Mouse (Mus musculus): ENCODE results near the gene Rngtt.
"Not testable (repeated sequence)": the region's sequence is repeated elsewhere in the genome, so short reads cannot be mapped to it uniquely, and the experiment has no call there.

Gene Rngtt

DNA sequence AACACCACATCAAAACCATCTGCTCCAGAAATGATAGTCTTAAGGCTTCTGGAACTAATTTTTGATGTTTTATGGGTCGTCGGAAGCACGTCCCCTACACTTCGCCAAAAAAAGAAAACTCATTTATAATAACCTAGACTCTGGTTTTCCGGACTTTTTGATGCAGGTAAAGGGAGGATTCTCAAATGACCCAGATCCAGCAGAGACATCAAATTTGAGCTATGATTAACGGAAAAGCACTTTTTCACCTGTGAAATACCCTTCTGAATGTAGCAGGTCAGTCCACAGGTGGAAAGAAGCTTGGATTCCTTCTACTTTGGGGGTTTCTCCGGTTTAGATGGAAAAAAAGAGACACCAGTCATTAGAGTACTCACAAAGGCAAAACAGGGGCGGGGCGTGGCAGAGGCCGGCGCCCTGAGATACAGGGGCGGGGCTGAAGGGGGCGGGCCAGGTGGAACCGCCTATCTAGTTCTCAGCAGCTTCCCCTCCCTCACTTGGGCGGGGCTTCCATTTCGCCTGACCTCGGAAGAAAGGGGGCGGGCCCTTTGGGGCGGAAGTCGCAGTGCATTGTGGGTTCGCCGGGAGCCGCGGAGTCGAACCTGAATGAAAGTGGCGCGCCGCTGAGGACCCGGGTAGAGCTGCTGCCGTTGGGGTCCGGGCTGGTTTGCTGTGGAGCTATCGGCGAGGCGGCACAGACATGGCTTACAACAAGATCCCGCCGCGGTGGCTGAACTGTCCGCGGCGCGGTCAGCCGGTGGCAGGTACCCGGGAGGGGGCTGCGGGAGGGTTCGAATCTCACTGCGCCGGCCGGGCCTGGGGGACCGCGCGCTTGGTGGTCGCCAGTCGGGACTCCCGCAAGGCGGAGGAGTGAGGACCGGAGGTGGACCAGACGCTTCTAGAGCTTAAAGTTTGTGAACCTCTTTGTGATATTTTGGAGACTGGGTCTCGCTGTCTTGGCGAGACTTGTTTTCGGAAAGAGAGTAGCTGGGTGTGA, at the start of gene Rngtt:
TSS of gene Rngtt (plus strand) at position 548 of the 994 bp plus-strand sequence.
- DNase-seq (ENCODE audit: low spot score): peak; percentile 94

DNA sequence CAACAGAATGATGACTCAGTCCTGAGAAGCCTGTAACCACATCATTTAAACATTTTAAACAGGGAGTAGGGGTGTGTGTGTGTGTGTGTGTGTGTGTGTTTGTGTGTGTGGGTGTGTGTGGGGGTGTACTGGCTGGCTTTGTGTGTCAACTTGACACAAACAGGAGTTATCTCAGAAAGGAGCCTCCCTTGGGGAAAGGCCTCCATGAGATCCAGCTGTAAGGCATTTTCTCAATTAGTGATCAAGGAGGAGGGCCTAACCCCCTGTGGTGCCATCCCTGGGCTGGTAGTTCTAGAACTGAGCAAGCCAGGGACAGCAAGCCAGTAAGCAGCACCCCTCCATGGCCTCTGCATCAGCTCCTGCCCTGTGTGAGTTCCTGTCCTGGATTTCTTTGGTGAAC, 49.8 kb upstream of the Rngtt start:
- DNase-seq (ENCODE audit: low spot score): no peak

- DNase-seq (ENCODE audit: low spot score): peak; percentile 66
Measured at GRCm38 (mm10) chr4:33261311-33261753, 48.8 kb upstream of the Rngtt start.

- DNase-seq (ENCODE audit: low spot score): no peak
Measured at GRCm38 (mm10) chr4:33262897-33263296, 47.2 kb upstream of the Rngtt start.

GRCm38 (mm10) chr4:33264979-33265726, 45.0 kb upstream of the Rngtt start:
- DNase-seq (ENCODE audit: low spot score): no peak

DNA sequence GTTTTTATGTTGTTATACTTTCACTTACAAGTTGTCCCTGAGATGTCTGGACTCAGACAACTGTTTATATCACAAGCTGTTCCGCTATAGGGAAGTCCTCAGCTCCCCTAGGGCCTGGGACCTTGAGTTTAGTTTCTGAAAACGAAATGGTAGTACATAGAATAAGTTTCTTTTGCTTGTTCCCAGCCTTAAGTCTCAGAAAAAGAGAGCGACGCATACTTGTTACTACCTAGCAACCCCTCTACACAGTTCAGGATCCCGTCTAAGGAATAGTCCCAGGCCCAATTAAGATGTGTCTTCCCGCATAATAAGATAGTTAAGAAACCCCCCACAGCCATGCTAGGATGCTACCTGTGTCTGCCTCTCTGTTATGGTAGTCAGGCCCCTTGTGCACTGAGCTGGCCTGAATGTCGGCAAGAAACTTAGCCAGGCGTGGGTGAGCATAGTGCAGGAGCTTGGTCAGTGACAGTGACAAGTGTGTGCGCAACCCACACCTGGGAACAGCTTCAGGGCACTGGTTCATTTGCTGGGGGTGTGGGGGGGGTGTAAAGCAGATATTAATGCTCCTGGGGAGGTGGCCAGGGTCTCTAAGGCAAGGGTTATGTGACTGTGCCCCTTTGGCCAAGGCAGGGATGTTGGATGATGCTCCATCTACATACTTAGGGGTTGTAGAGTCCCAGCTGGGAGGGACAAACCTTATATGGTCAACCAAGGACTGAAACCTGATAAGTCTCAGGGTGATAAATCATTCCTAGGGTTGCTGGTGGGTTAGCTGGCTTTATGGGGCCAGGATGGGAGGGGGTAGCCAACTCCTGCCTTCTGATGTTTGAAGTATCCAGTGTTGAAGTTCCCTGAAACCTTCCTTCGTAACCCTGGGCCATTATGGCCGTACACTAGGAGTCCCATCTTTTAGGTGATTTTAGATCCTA, 39.5 kb upstream of the Rngtt start:
- DNase-seq (ENCODE audit: low spot score): no peak

- DNase-seq (ENCODE audit: low spot score): no peak
Measured at GRCm38 (mm10) chr4:33273437-33273836, 36.7 kb upstream of the Rngtt start.

GRCm38 (mm10) chr4:33281891-33282685, 28.0 kb upstream of the Rngtt start:
- peak; percentile 62 for DNase-seq (ENCODE audit: low spot score)

GRCm38 (mm10) chr4:33284083-33284880, 25.8 kb upstream of the Rngtt start:
- DNase-seq (ENCODE audit: low spot score): peak; percentile 31

DNA sequence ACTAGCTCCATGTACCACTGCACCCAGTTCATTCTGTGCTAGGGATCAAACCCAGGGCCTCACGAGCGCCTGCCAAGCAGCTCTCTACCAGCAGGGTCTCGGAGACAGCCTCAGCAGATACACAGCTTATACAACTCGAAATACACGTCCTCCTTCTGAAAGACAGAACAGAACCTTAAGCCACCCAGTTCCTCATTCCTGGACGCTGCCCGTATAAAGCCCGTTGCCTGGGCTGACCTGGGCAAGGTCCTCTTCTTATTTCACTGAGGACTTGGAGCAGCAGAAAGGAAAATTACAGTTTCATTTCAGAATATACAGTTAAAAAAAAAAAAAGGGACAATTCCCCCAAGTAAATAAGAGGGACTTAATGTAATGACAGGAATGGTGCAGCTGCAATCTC, 24.7 kb upstream of the Rngtt start:
- no peak for DNase-seq (ENCODE audit: low spot score)

- no peak for DNase-seq (ENCODE audit: low spot score)
Measured at GRCm38 (mm10) chr4:33289106-33289650, 20.9 kb upstream of the Rngtt start.

DNA sequence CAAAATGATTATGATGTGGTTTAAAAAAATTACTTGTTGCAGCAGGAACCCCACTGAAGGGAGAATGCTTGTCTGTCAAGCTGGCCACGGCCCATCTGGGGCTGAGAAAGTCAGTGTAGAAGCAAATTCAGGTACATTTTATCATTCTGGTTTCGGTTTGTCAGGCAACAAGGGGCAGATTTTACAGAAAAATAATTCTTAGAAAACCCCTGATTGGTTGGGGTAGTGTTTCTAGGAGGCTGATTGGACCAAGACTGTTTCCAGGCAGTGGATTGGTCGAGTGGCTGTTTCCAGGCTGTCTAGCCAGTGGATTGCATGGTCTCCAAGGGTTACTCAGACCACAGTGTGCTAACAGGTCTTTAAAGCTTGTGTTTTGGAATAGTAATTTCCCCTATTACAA, 20.1 kb upstream of the Rngtt start, which contains the start of gene Pnrc1:
TSS of gene Pnrc1 (minus strand) at position 162 of the 400 bp plus-strand sequence.
- DNase-seq (ENCODE audit: low spot score): peak; percentile 55

DNA sequence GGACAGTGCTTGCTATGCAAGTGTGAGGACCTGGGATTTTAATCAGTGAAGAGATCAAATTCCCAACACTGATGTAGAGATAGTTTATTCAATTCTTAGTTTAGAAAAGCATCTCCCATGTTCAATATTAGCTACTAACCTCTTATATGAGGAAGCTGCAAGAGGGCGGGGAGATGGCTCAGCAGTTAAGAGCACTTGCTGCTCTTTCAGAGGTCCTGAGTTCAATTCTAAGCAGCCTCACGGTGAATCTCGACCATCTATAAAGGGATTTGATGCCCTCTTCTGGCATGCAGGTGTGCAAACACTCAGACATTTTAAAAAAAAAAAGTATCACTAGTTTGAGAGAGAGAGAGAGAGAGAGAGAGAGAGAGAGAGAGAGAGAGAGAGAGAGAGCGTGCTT, 19.2 kb upstream of the Rngtt start:
- no peak for DNase-seq (ENCODE audit: low spot score)

GRCm38 (mm10) chr4:33292409-33293370, 17.4 kb upstream of the Rngtt start:
- DNase-seq (ENCODE audit: low spot score): peak; percentile 73

DNA sequence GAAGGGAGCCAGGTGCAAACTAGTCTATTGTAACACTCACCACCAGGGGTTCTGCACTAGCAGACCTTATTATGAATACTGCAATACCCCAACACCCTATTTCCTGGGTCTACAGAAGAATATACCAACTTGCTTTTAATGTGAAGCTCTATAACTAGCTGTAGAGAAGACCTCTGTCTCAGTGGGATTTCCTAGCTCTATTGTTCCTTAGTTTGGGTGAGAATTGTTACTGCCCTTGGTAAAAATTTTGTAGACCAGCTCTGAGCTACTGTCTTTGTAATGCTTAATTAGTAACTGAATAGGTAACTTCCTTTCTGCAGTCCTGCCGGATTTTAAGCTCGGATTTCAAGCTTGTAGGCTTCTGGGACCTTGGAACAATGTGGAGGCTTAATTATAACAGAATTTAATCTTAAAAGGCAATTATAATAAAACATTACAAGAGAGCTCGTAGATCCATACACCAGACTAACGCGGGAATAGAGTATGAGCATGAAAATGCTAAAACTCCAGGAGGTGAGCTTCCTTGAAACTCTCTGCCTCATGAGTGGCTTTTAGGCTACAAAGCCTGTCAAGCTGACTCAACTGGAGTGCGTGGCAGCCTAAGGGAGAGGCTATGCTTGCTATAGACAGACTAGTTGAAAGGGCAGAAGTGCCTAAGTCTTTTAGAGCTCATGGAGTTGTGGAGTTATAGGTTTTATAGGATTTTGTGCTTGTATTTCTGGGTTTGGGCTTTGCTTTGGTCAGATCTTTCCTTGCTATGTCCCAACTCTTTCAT, 9.0 kb upstream of the Rngtt start:
- not testable (repeated sequence) for DNase-seq (ENCODE audit: low spot score)

DNA sequence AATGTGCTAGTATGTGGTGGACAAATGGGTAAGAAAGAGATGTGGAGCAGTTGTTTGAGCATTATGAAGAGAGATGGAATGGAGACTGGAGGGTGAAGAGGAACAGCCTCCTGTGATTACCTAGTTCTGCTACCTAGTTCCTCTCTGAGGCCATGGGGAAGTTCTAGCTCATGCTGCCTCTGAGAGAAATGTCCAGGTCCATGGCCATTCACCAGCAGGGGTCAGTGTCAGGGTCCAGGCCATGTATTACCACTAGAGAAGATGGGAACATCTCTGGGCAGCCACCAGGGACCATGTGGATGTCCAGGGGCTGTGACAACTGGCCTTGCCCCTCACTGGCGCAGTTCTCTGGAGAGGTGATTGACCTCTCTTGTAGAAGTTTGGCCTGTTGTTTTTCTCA, 7.1 kb upstream of the Rngtt start:
- no peak for DNase-seq (ENCODE audit: low spot score)

- DNase-seq (ENCODE audit: low spot score): no peak
Measured at GRCm38 (mm10) chr4:33307146-33307545, 3.0 kb upstream of the Rngtt start.

All from MN1 (cell line).